Mouse (Mus musculus) spleen, adult 2 months (tissue): Measurements from ENCODE around the gene Hoxb8. TPM values are rescaled to one million over a fixed set of nuclear protein-coding genes. Genes with fewer than 3 reads are reported as not detected.

Experiments used
- DNase-seq, 2 experiments: peaks; one replicate each; pipeline versions ENCODE4 v3.0.0 to v3.0.0-alpha.2; 2012 to 2021; ENCODE audit warnings: low spot score in 2 of 2, low read depth in 1 of 2
- H3K27ac ChIP-seq: fragments of 200-500 bp; 2 replicates; pipeline ENCODE4 v1.5.1; 2012; ENCODE audit warnings: low read length, inconsistent platforms; ENCODE audit not compliant: insufficient read depth
- H3K27me3 ChIP-seq: fragments of 200-500 bp; 2 replicates; pipeline ENCODE4 v1.6.1; 2012; ENCODE audit warnings: mild to moderate bottlenecking, moderate library complexity, low read length, inconsistent platforms; ENCODE audit not compliant: control insufficient read depth, insufficient read depth
- H3K36me3 ChIP-seq: fragments of 200-500 bp; 2 replicates; pipeline ENCODE4 v1.6.1; 2012; ENCODE audit warnings: mild to moderate bottlenecking, low read length, inconsistent platforms; ENCODE audit not compliant: control insufficient read depth, insufficient read depth
- H3K4me1 ChIP-seq: fragments of 200-500 bp; 2 replicates; pipeline ENCODE4 v1.6.1; 2011; ENCODE audit warnings: inconsistent platforms; ENCODE audit not compliant: control insufficient read depth, insufficient read depth, insufficient read length
- H3K4me3 ChIP-seq: fragments of 200-500 bp; 2 replicates; pipeline ENCODE4 v1.5.1; 2011; ENCODE audit warnings: mild to moderate bottlenecking, inconsistent platforms; ENCODE audit not compliant: insufficient read depth, insufficient read length; ENCODE audit errors: extremely low read depth
- CTCF ChIP-seq: fragments of 200-500 bp; IDR thresholded peaks from 2 replicates; pipeline ENCODE4 v1.5.1; 2011; ENCODE audit warnings: mild to moderate bottlenecking, inconsistent platforms; ENCODE audit not compliant: insufficient read depth, insufficient read length, insufficient replicate concordance; ENCODE audit errors: extremely low read depth
- POLR2A ChIP-seq: fragments of 200-500 bp; IDR thresholded peaks from 2 replicates; pipeline ENCODE4 v1.6.1; 2011; ENCODE audit warnings: low read depth, low read length, inconsistent platforms
- WGBS: fragments of 180-500 bp; shearing (Covaris S2); methylation state at CpG from one replicate; pipeline ENCODE4 v1.1.7; 2018; 5-methylcytosine and 5-hydroxymethylcytosine counted together
- polyA plus RNA-seq: library from polyadenylated mRNA; depleted of rRNA; stranded (reverse); fragments of >200 nt; gene quantifications from 2 replicates; pipeline ENCODE4 v1.2.3, GENCODE M21; 2012; rRNA removed

Gene Hoxb8
- polyA plus RNA-seq, 1 experiment: 0.37 TPM

DNA sequence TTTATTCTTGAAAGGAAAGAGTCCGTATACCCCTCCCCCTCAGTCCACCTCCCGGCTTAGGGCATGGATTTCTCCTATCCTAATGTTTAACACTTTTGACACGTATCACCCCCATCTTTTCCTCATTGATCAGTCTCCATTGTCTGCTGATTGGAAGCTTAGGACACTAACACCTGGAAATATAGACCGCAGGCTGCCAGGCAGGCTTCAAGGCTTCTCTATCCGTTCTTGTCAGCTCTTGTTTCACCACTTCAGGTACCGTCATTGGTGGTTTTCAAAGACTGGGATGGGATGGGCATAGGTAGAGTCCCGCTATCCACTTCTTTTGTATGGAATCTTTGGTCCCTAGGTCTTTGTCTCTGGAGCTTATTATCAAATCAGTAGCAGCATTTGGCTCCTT lies 45.4 kb downstream of the Hoxb8 start:
- H3K4me1 ChIP-seq: no peaks in the 10 kb centered on the region
- TF ChIP-seq CTCF (no peak), POLR2A (no peak)
- no peak for DNase-seq
- no peak overlapping the region for H3K4me3 ChIP-seq
- H3K36me3 ChIP-seq: no peaks in the 10 kb centered on the region
- WGBS: 93% methylated on average over 7 of the region's 7 CpGs
- no peak overlapping the region for H3K27ac ChIP-seq
- H3K27me3 ChIP-seq: no peaks in the 10 kb centered on the region

GRCm38 (mm10) chr11:96327750-96328149 lies 46.0 kb downstream of the Hoxb8 start:
- H3K27me3 ChIP-seq: no peaks in the 10 kb centered on the region
- 90% methylated on average over 5 of the region's 5 CpGs for WGBS

GRCm38 (mm10) chr11:96328605-96329004 lies 46.9 kb downstream of the Hoxb8 start:
- no peak for DNase-seq
- H3K4me1 ChIP-seq: no peaks in the 10 kb centered on the region
- no peaks in the 10 kb centered on the region for H3K36me3 ChIP-seq
- no peak for TF ChIP-seq CTCF
- TF ChIP-seq POLR2A: no peak
- 88% methylated on average over 8 of the region's 8 CpGs for WGBS
- no peaks in the 10 kb centered on the region for H3K27me3 ChIP-seq
- H3K27ac ChIP-seq: no peak overlapping the region
- no peak overlapping the region for H3K4me3 ChIP-seq

More at GRCm38 (mm10) chr11:96327750-96328149, 46.0 kb downstream of the Hoxb8 start:
- DNase-seq: no peak
- no peaks in the 10 kb centered on the region for H3K36me3 ChIP-seq
- H3K27ac ChIP-seq: no peak overlapping the region
- TF ChIP-seq POLR2A (no peak), CTCF (no peak)
- no peak overlapping the region for H3K4me3 ChIP-seq
- H3K4me1 ChIP-seq: no peaks in the 10 kb centered on the region

GRCm38 (mm10) chr11:96332105-96332504 lies 50.4 kb downstream of the Hoxb8 start:
- Histone ChIP-seq H3K4me1 (no peaks in the 10 kb centered on the region), H3K4me3 (no peak overlapping the region), H3K36me3 (no peaks in the 10 kb centered on the region), H3K27ac (no peak overlapping the region; the same call in 1 of the 2 replicates), H3K27me3 (no peaks in the 10 kb centered on the region; the same call in 1 of the 2 replicates)
- no peak for TF ChIP-seq POLR2A
- no peak for TF ChIP-seq CTCF
- 56% methylated on average over 8 of the region's 8 CpGs for WGBS
- no peak for DNase-seq

GRCm38 (mm10) chr11:96332618-96333032 lies 50.9 kb downstream of the Hoxb8 start:
- no peak for DNase-seq
- no peak overlapping the region; the same call in 1 of the 2 replicates for H3K4me3 ChIP-seq
- H3K4me1 ChIP-seq: no peaks in the 10 kb centered on the region
- H3K27ac ChIP-seq: no peak overlapping the region
- WGBS: 78% methylated on average over 35 of the region's 35 CpGs
- TF ChIP-seq POLR2A (no peak), CTCF (no peak)
- no peaks in the 10 kb centered on the region for H3K36me3 ChIP-seq
- no peaks in the 10 kb centered on the region; the same call in 1 of the 2 replicates for H3K27me3 ChIP-seq

- H3K27ac ChIP-seq: no peak overlapping the region
- no peak overlapping the region for H3K4me3 ChIP-seq
- H3K27me3 ChIP-seq: no peaks in the 10 kb centered on the region; the same call in 1 of the 2 replicates
- no peaks in the 10 kb centered on the region for H3K36me3 ChIP-seq
- H3K4me1 ChIP-seq: no peaks in the 10 kb centered on the region
- TF ChIP-seq CTCF: no peak
- TF ChIP-seq POLR2A: no peak
- 82% methylated on average over 17 of the region's 17 CpGs for WGBS
- no peak for DNase-seq
Measured at GRCm38 (mm10) chr11:96333241-96334001, 51.7 kb downstream of the Hoxb8 start.

GRCm38 (mm10) chr11:96334002-96334364 lies 52.3 kb downstream of the Hoxb8 start:
- Histone ChIP-seq H3K36me3 (no peaks in the 10 kb centered on the region), H3K4me1 (no peaks in the 10 kb centered on the region), H3K27me3 (no peaks in the 10 kb centered on the region; the same call in none of the 2 replicates), H3K27ac (no peak overlapping the region), H3K4me3 (no peak overlapping the region)
- no peak for DNase-seq
- 64% methylated on average over 2 of the region's 2 CpGs for WGBS
- TF ChIP-seq CTCF: no peak
- no peak for TF ChIP-seq POLR2A

Other genes starting within 250 kb of the Hoxb8 start
- 15.6 and 18.1 TPM in 2 replicates for gene Snf8, start 247.0 kb upstream of the Hoxb8 start, polyA plus RNA-seq
- gene Ube2z, start 216.5 kb upstream of the Hoxb8 start, polyA plus RNA-seq: 20.1 and 20.2 TPM in 2 replicates
- 193 and 219 TPM in 2 replicates for gene Atp5g1, start 206.2 kb upstream of the Hoxb8 start, polyA plus RNA-seq
- not detected in 2 replicates for gene Calcoco2, start 169.9 kb upstream of the Hoxb8 start, polyA plus RNA-seq
- gene Ttll6, start 148.1 kb upstream of the Hoxb8 start, polyA plus RNA-seq: not detected in 2 replicates
- gene Hoxb13, start 87.6 kb upstream of the Hoxb8 start, polyA plus RNA-seq: not detected in 2 replicates
- gene Hoxb9, start 10.4 kb upstream of the Hoxb8 start, polyA plus RNA-seq: 0.26 and 0.27 TPM in 2 replicates
- gene Hoxb7, start 4.7 kb downstream of the Hoxb8 start, polyA plus RNA-seq: 0.60 and 0.62 TPM in 2 replicates
- gene Hoxb6, start 10.6 kb downstream of the Hoxb8 start, polyA plus RNA-seq: 1.2 and 1.3 TPM in 2 replicates
- 0.37 and 0.40 TPM in 2 replicates for gene Hoxb5, start 21.4 kb downstream of the Hoxb8 start, polyA plus RNA-seq
- gene Hoxb4, start 36.4 kb downstream of the Hoxb8 start, polyA plus RNA-seq: 2.6 and 3.3 TPM in 2 replicates
- gene Hoxb3, start 41.4 kb downstream of the Hoxb8 start, polyA plus RNA-seq: 2.0 and 2.6 TPM in 2 replicates
- 1.9 and 2.4 TPM in 2 replicates for gene Hoxb2, start 68.6 kb downstream of the Hoxb8 start, polyA plus RNA-seq
- not detected in 2 replicates for gene Hoxb1, start 83.8 kb downstream of the Hoxb8 start, polyA plus RNA-seq
- gene Skap1, start 182.7 kb downstream of the Hoxb8 start, polyA plus RNA-seq: 20.1 and 22.3 TPM in 2 replicates